Mouse (Mus musculus) left cerebral cortex, postnatal 10 days (tissue): ENCODE data around the gene Slc13a2. TPM values are rescaled to one million over a fixed set of nuclear protein-coding genes. Genes with fewer than 3 reads are reported as not detected.

Experiments used
- DNase-seq, 2 experiments: peaks; one replicate each; pipeline ENCODE4 v3.0.0; 2021 to 2022; ENCODE audit warnings: low spot score in 2 of 2, mixed read lengths in 1 of 2; ENCODE audit errors: extremely low spot score in 1 of 2
- intact Hi-C: fragments of 180-260 bp; cut with DNase I; formaldehyde crosslinking; loops from one replicate; pipeline ENCODE4 v1.15.1; 2025
- total RNA-seq, 2 experiments: library from RNA; stranded (reverse); gene quantifications; 2 replicates each; pipeline ENCODE4 v1.2.3; 2021

The Slc13a2 gene
- total RNA-seq, 2 experiments from 2014 or later: not detected

GRCm38 (mm10) chr11:78401469-78401868 lies 20.5 kb downstream of the Slc13a2 start:
- intact Hi-C loops: no loop called here
- no peak for DNase-seq

GRCm38 (mm10) chr11:78400936-78401335 lies 21.1 kb downstream of the Slc13a2 start:
- DNase-seq: no peak
- intact Hi-C loops: no loop called here

- DNase-seq: peak; percentile 72 to 73
- intact Hi-C loops: loop anchor here (2.0 kb wide), 1 partner anchor 39 kb away; no protein-coding TSS in a partner anchor
These were observed 22.3 kb downstream of the Slc13a2 start for GRCm38 (mm10) chr11:78399680-78400079.

GRCm38 (mm10) chr11:78398212-78398611 lies 23.8 kb downstream of the Slc13a2 start:
- intact Hi-C loops: loop anchor here (2.0 kb wide), 1 partner anchor 37 kb away; no protein-coding TSS in a partner anchor
- no peak for DNase-seq

GRCm38 (mm10) chr11:78397397-78397796 lies 24.6 kb downstream of the Slc13a2 start:
- intact Hi-C loops: no loop called here
- DNase-seq: peak; percentile 42 to 72

GRCm38 (mm10) chr11:78396950-78397349 lies 25.1 kb downstream of the Slc13a2 start:
- no peak for DNase-seq
- intact Hi-C loops: no loop called here

- intact Hi-C loops: no loop called here
- no peak for DNase-seq
These were observed 29.3 kb downstream of the Slc13a2 start for GRCm38 (mm10) chr11:78392728-78393127.

GRCm38 (mm10) chr11:78386508-78387043 lies 35.4 kb downstream of the Slc13a2 start, which contains the start of gene Foxn1:
Foxn1 (minus strand) TSS chr11:78386558.
- intact Hi-C loops: no loop called here
- DNase-seq: no peak

- intact Hi-C loops: no loop called here
- no peak for DNase-seq
These were observed 36.2 kb downstream of the Slc13a2 start for GRCm38 (mm10) chr11:78385776-78386175.

- DNase-seq: no peak
- intact Hi-C loops: no loop called here
These were observed 39.3 kb downstream of the Slc13a2 start for GRCm38 (mm10) chr11:78382701-78383100.

GRCm38 (mm10) chr11:78382286-78382685 lies 39.7 kb downstream of the Slc13a2 start:
- intact Hi-C loops: no loop called here
- DNase-seq: no peak

GRCm38 (mm10) chr11:78380996-78381395 lies 41.0 kb downstream of the Slc13a2 start:
- intact Hi-C loops: no loop called here

GRCm38 (mm10) chr11:78380351-78380750 lies 41.7 kb downstream of the Slc13a2 start:
- DNase-seq: no peak
- intact Hi-C loops: no loop called here

More at GRCm38 (mm10) chr11:78380996-78381395, 41.0 kb downstream of the Slc13a2 start:
- no peak for DNase-seq

GRCm38 (mm10) chr11:78377549-78378159 lies 44.4 kb downstream of the Slc13a2 start:
- intact Hi-C loops: no loop called here

GRCm38 (mm10) chr11:78374147-78374546 lies 47.9 kb downstream of the Slc13a2 start:
- intact Hi-C loops: no loop called here
- DNase-seq: no peak

More at GRCm38 (mm10) chr11:78377549-78378159, 44.4 kb downstream of the Slc13a2 start:
- no peak for DNase-seq

GRCm38 (mm10) chr11:78372610-78373009 lies 49.4 kb downstream of the Slc13a2 start:
- no peak for DNase-seq
- intact Hi-C loops: no loop called here

GRCm38 (mm10) chr11:78372166-78372565 lies 49.9 kb downstream of the Slc13a2 start:
- intact Hi-C loops: no loop called here

GRCm38 (mm10) chr11:78371711-78372110 lies 50.3 kb downstream of the Slc13a2 start:
- intact Hi-C loops: no loop called here
- no peak for DNase-seq

More at GRCm38 (mm10) chr11:78372166-78372565, 49.9 kb downstream of the Slc13a2 start:
- DNase-seq: no peak

- DNase-seq: no peak
These were observed 51.6 kb downstream of the Slc13a2 start for GRCm38 (mm10) chr11:78370389-78370788.

GRCm38 (mm10) chr11:78367456-78368225 lies 54.4 kb downstream of the Slc13a2 start:
- intact Hi-C loops: no loop called here
- DNase-seq: no peak

More at GRCm38 (mm10) chr11:78370389-78370788, 51.6 kb downstream of the Slc13a2 start:
- intact Hi-C loops: no loop called here
